Mouse (Mus musculus) forebrain, postnatal 0 days (tissue): ENCODE data around the gene Tnfrsf8. TPM values are rescaled to one million over a fixed set of nuclear protein-coding genes. Genes with fewer than 3 reads are reported as not detected.

ENCODE experiments used
- ATAC-seq: fragments of 200-750 bp; cut with Nextera tagmentation; 2 replicates; pipeline ENCODE4 v1.8.0; 2017; ENCODE audit warnings: mild to moderate bottlenecking, moderate library complexity
- DNase-seq: peaks from one replicate; pipeline ENCODE4 v3.0.0-alpha.2; 2015
- H3K27ac ChIP-seq: fragments of 300-500 bp; sonication (generic); 2 replicates; pipeline ENCODE4 v1.5.1; 2014; ENCODE audit warnings: low read depth, mild to moderate bottlenecking, antibody characterized with exemption, low read length, moderate library complexity, mixed read lengths
- H3K27me3 ChIP-seq: fragments of 300-500 bp; sonication (generic); 2 replicates; pipeline ENCODE4 v1.6.1; 2014; ENCODE audit warnings: mild to moderate bottlenecking, low read length, mixed read lengths; ENCODE audit not compliant: insufficient read depth
- H3K36me3 ChIP-seq: fragments of 300-500 bp; sonication (generic); 2 replicates; pipeline ENCODE4 v1.6.1; 2014; ENCODE audit warnings: mild to moderate bottlenecking, moderate library complexity; ENCODE audit not compliant: insufficient read depth
- H3K4me1 ChIP-seq: fragments of 300-500 bp; sonication (generic); 2 replicates; pipeline ENCODE4 v1.6.1; 2014; ENCODE audit warnings: antibody characterized with exemption; ENCODE audit not compliant: insufficient read depth
- H3K4me2 ChIP-seq: fragments of 300-500 bp; sonication (generic); 2 replicates; pipeline ENCODE4 v1.6.1; 2014; ENCODE audit warnings: low read depth, mild to moderate bottlenecking, moderate library complexity
- H3K4me3 ChIP-seq: fragments of 300-500 bp; sonication (generic); 2 replicates; pipeline ENCODE4 v1.5.1; 2014; ENCODE audit warnings: low read depth, low read length, mixed read lengths
- H3K9ac ChIP-seq: fragments of 300-500 bp; sonication (generic); 2 replicates; pipeline ENCODE4 v1.6.1; 2014; ENCODE audit warnings: mild to moderate bottlenecking
- H3K9me3 ChIP-seq: fragments of 300-500 bp; sonication (generic); 2 replicates; pipeline ENCODE4 v1.6.1; 2016; ENCODE audit warnings: low read length
- CTCF ChIP-seq: sonication (generic); IDR thresholded peaks from 2 replicates; pipeline ENCODE4 v1.5.1; 2016; ENCODE audit warnings: antibody characterized with exemption, control low read depth, low read depth
- WGBS: fragments of 180-500 bp; shearing (Covaris S2); extraction: QIAGEN DNeasy Blood & Tissue Kit; methylation state at CpG from one replicate; pipeline ENCODE4 v1.1.7; 2014; 5-methylcytosine and 5-hydroxymethylcytosine counted together
- polyA plus RNA-seq: library from polyadenylated mRNA; unstranded; fragments of >200 nt; fragmentation: Nextera tagmentation; extraction: Ambion mirVana; gene quantifications from 2 replicates; pipeline ENCODE4 v1.2.1, GENCODE M21; 2015
- total RNA-seq: library from RNA; depleted of rRNA; stranded (reverse); fragments of >200 nt; gene quantifications from 2 replicates; pipeline ENCODE4 v1.2.3, GENCODE M21; 2014; rRNA removed

The Tnfrsf8 gene
- total and polyA plus RNA-seq, 2 experiments from 2014 or later, result 1.5 to 3.3 TPM

GRCm38 (mm10) chr4:145220001-145220400 is 95.0 kb downstream of the Tnfrsf8 start:
- Histone ChIP-seq H3K36me3 (no peaks in the 10 kb centered on the region), H3K4me1 (no peaks in the 10 kb centered on the region), H3K9me3 (no peaks in the 10 kb centered on the region), H3K9ac (no peak overlapping the region), H3K27ac (no peak overlapping the region), H3K4me2 (no peak overlapping the region), H3K4me3 (no peak overlapping the region), H3K27me3 (no peaks in the 10 kb centered on the region)
- WGBS, result 74% methylated on average over 1 of the region's 1 CpGs
- DNase-seq (no peak), ATAC-seq (no peak)
- TF ChIP-seq CTCF, result no peak

GRCm38 (mm10) chr4:145219240-145219985 is 95.6 kb downstream of the Tnfrsf8 start:
- no peaks in the 10 kb centered on the region for H3K36me3 ChIP-seq
- no peak for ATAC-seq
- no peak overlapping the region for H3K4me2 ChIP-seq
- DNase-seq, result no peak
- WGBS, result 65% methylated on average over 15 of the region's 15 CpGs
- TF ChIP-seq CTCF, result peak; percentile 43
- H3K27ac ChIP-seq, result no peak overlapping the region
- no peaks in the 10 kb centered on the region for H3K4me1 ChIP-seq
- no peaks in the 10 kb centered on the region for H3K27me3 ChIP-seq
- no peak overlapping the region for H3K9ac ChIP-seq
- H3K4me3 ChIP-seq, result no peak overlapping the region
- no peaks in the 10 kb centered on the region for H3K9me3 ChIP-seq

- ATAC-seq (no peak), DNase-seq (no peak)
- no peaks in the 10 kb centered on the region for H3K36me3 ChIP-seq
- H3K4me3 ChIP-seq, result no peak overlapping the region
- no peaks in the 10 kb centered on the region for H3K27me3 ChIP-seq
- TF ChIP-seq CTCF, result no peak
- WGBS, result 64% methylated on average over 5 of the region's 5 CpGs
- no peak overlapping the region for H3K4me2 ChIP-seq
- H3K4me1 ChIP-seq, result no peaks in the 10 kb centered on the region
- H3K9ac ChIP-seq, result no peak overlapping the region
- H3K27ac ChIP-seq, result no peak overlapping the region
- no peaks in the 10 kb centered on the region for H3K9me3 ChIP-seq
Measured at GRCm38 (mm10) chr4:145217837-145218236, 97.1 kb downstream of the Tnfrsf8 start.

Other genes starting within 250 kb of the Tnfrsf8 start
- gene Vps13d, start 120.2 kb downstream of the Tnfrsf8 start, total RNA-seq, result 28.3 and 30.8 TPM in 2 replicates
- 6.2 and 6.4 TPM in 2 replicates for gene Vps13d, start 120.2 kb downstream of the Tnfrsf8 start, polyA plus RNA-seq
- 3.7 and 10.7 TPM in 2 replicates for gene Tnfrsf1b, start 68.3 kb downstream of the Tnfrsf8 start, total RNA-seq
- 1.5 and 2.4 TPM in 2 replicates for gene Tnfrsf1b, start 68.3 kb downstream of the Tnfrsf8 start, polyA plus RNA-seq
- not detected in 2 replicates for gene Zfp990, start 195.6 kb upstream of the Tnfrsf8 start, total RNA-seq
- not detected in 2 replicates for gene Zfp990, start 195.6 kb upstream of the Tnfrsf8 start, polyA plus RNA-seq